Mouse (Mus musculus) liver, postnatal 0 days (tissue): ENCODE measurements around the gene Stard3nl.

Experiments used
- CTCF ChIP-seq: sonication (generic); IDR thresholded peaks from 2 replicates; pipeline ENCODE4 v1.5.1; 2016; ENCODE audit warnings: antibody characterized with exemption, low read depth
- EP300 ChIP-seq: IDR thresholded peaks from 2 replicates; pipeline ENCODE4 v1.6.1; 2016; ENCODE audit warnings: antibody characterized with exemption, low read depth, mild to moderate bottlenecking

DNA sequence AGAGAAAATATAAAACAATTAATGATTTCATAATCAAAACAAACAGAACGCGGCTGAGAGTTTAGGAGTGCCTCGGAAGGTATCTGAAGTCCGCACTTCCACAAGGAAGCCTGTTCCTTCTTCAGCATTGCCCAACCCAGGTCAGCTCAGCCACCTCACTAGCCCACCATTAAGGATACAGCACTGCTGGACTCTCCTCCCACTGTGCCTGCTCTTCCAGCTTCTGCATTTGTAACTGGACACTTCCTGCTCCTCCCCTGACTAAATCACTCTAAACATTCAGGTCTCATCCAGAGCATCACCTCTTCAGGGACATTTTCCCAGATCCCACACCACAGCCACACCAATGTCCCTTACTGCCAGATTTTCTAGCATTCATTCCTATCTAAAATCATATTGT lies 1.4 kb downstream of the Stard3nl start:
- TF ChIP-seq CTCF = no peak
- no peak for TF ChIP-seq EP300
